Mouse (Mus musculus): ENCODE data around the gene Snx25.
"Not testable (repeated sequence)": the region's sequence is repeated elsewhere in the genome, so short reads cannot be mapped to it uniquely, and the experiment has no call there.

The Snx25 gene

DNA sequence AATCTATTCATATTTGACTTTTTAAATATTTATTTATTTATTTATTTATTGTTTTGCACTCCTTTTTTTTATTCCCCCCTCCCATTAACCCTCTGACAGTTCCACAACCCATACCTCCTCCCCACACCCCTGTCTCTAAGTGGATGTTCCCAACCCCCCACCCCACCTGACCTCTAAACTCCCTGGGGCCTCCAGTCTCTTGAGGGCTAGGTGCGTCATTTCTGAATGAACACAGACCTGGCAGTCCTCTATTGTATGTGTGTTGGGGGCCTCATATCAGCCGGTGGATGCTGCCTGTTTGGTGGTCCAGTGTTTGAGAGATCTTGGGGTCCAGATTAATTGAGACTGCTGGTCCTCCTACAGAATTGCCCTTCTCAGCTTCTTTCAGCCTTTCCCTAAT is 16.4 kb downstream of the Snx25 start:
- peak; percentile 50 to 63 for DNase-seq

DNA sequence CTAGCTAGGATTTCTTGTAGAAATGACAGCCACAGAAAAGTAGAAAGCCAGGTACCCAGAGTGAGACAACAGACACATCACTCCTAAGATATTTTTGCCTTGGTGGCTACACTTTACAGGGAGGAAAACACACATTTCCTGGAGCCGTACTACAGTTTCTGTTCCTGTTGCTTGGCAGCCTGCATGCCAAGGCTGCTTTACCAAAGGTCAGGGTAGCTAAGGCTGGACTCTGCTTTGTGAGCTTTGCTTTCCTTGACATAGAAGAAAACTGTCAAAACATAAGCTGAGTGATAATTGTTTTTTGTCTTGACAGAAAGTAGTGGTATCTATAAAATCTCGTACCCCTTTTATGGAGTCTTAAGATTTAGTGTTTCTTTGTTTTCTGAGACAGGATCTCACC is 21.5 kb downstream of the Snx25 start:
- DNase-seq, result no peak

DNA sequence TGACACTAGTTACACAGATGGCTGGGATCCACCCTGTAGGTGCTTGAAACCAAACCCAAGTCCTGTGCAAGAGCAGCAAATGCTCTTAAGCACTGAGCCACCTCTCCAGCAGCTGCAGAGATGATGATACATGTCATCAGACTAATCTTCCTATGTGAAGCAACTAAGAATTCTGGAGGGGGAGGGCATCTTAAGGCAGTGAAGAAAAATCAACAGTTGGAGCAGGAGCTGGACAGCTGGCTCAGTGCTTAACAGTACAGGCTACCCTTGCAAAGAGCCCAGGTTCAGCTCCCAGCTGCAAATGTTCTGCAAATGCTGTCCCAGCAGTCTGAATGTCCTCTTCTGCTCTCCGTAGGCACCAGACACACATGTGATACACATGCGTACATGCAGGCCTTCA is 29.5 kb downstream of the Snx25 start:
- DNase-seq, result no peak

DNA sequence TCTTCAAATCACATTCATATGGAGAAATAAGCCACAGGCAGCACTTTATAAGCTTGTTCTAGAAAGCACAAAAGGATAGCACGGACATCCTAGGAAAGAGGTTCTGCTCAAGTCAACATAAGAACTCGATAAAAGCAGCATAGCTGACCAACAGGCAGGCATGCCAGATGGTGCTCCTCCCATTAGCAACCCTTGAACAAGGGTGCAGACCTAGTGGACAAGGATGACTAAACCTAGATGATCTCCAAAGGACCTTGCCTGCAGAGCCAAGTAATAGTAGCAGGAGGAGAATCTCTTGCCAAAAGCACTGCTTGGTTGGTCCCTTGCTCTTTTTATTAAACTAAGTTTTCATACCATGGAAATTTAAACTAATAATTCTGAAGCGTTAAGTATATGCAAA is 32.8 kb downstream of the Snx25 start:
- DNase-seq, result no peak

DNA sequence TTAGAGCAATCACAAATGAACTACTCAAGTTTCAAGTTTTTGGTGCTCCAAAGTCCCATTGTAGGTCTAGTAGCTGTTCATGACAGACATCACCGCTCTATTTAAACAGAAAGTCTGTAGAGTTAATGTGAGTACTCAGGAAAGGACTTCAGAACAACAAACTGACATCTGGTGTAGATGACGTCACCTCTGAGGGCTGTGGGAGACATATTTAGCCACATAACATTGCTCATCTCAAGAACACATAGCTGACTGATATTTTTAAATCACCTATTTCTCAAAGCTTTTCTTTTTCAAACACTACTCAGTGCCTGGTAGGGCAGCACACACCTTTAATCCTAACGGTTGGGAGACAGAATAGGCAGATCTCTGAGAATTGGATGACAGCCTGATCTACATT is 34.8 kb downstream of the Snx25 start:
- DNase-seq, result no peak

DNA sequence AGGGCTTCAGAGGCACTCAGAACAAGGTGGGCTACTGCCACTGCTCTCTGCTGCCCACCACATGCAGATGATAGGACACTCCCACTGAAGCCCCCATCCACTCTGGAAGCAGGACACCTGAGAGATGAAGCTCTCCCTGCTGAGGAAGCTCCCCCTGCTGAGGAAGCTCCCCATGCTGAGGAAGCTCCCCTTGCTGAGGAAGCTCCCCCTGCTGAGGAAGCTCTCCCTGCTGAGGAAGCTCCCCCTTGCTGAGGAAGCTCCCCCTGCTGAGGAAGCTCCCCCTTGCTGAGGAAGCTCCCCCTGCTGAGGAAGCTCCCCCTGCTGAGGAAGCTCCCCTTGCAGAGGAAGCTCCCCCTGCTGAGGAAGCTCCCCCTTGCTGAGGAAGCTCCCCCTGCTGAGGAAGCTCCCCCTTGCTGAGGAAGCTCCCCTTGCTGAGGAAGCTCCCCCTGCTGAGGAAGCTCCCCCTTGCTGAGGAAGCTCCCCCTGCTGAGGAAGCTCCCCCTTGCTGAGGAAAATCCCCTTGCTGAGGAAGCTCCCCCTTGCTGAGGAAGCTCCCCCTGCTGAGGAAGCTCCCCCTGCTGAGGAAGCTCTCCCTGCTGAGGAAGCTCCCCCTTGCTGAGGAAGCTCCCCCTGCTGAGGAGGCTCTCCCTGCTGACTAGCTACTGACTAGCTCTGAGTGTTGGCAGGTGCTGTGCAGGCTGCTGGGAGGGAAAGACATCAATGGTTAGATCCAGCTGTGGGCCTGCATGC is 38.4 kb downstream of the Snx25 start:
- DNase-seq, result not testable (repeated sequence)

DNA sequence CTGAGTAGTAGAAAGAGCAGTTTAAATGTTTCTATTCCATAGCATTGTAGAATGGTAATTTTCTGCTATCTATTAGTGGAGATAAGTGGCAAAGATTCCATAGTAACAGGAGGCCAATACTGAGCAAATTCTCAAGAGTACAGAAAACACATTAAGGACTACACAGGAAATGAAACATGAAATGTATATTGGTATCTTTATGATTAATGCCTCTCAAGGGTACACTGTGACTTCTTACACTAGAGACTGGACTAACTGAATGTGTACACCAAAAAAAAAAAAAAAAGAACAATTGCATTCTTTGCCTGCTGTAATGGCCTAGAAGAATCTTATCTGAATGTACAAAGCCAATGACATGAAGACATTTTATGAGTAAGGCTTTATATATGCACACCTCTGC is 44.3 kb downstream of the Snx25 start:
- DNase-seq, result no peak

DNA sequence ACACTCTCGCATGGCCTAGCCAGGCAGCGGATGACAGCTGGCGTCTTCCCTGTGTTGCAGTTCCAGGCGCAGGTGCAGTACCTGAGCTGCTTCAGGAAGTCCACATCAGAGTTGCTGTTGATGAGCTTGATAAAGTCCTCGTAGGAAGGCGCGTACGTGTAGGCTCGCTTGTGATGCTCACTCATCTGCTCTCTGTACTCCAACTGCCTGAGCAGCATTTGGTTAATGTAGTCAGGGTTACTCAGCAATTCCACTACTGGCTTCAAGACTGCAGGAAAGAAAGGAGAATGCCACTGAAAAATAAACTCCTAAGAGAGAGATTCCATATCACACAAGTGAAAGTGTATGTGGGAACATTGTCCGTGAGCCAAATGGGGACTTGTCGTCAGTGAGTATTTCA is 48.5 kb downstream of the Snx25 start:
- no peak for DNase-seq

DNA sequence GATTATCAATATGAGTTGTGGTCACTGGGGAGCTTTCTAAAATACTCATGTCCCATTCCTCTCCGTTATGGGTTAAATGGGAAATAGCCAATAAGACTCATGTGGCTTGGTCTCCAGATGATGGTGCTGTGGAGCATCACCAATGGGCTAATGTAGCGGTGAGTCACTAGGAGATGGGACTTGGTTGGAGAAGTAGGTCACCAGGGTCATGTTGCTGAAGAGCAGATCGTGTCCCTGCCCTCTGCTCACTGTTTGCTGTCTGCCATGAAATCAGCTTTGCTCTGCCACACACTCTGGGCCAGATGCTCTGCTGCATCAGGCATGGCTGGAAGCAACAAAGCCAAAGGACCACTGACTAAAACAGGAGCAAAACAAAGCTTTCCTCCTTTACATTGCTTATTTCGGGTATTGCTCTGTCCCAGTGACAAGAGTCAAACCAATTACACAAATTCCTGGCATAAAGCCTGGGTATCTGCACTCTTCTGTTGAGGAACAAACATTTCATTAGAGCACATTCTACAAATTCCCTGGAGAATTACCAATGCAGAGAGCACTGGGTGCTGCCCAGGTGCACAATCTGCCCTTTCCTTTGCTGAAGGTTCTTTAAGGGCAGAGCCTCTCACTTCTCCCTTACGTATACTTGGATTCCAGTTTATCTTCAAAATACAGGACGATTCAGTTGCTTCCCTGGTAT is 59.1 kb downstream of the Snx25 start:
- DNase-seq, result no peak

DNA sequence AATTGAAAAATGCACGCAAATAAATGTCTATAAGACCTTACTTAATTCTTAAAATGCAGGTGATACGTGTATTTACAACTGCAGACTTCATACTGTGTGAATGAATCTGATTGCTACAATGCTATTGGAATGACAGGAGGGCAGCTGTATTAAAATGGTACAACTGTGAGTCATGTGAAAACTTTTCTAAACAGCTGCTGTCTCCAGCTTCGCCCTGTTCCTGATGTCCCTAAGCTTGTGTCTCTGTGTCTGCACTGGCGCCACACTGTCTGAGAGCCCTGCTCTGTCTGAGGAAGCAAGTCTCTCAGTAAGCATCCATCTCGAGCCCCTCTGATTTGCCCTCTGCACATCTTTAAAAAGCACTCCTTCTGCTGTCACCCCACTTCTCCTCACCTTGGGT is 68.8 kb downstream of the Snx25 start:
- DNase-seq, result no peak

DNA sequence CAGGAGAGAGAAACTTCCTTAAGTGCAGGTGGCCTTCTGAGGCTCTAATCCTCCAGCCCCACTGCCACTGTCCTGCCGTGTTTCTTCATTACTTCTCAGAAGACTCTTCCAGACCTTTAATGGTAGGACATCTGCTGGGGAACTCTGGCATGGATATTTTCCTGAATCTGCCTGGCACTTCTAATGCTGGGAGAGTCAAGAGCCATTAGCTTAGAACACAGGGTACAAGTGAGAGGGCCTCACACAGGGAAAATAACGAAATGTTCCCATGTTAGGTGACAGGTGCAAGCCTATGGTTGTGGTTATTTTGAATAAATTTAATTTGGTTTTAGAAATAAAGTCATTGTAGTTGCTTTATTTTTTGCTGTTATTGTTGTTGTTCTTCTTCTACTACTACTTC is 70.9 kb downstream of the Snx25 start:
- DNase-seq, result no peak

DNA sequence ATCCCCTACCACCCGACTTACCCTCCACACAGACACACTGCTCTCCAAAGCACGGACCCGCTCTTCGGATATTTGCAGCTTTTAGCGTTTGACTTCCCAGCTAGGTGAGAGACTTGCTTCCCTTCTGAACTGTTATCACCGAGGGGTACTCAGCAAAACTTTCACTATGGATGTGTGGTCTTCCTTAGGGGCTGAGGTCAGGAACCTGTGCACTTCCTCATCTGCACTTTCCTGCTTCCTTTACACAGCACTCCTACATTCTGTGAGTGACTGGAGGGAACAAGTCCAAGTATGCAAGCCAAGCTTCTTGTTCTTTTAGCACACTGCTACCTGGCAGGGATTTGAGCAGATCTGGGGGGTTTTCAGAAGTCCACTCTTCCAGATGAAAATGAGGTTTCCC is 73.1 kb downstream of the Snx25 start:
- DNase-seq, result no peak

DNA sequence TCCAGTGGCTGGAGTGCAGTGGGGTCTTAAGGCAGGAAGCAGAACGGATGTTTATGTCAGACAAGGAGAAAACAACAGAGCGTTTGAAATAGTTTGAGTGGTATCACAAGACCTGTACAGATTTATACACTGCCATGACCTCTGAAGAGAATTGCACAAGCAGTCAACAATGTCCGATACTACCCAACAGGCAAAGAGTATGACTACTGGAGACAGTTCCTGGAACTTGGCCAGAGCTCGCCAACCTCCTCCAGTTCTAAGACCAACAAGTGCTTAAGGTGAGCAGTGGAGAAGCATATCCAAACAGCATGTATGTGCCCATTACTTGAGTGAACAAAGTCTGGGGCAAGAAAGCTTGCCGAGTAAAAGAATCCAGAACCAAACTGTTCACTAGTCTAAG is 76.7 kb downstream of the Snx25 start:
- no peak for DNase-seq

DNA sequence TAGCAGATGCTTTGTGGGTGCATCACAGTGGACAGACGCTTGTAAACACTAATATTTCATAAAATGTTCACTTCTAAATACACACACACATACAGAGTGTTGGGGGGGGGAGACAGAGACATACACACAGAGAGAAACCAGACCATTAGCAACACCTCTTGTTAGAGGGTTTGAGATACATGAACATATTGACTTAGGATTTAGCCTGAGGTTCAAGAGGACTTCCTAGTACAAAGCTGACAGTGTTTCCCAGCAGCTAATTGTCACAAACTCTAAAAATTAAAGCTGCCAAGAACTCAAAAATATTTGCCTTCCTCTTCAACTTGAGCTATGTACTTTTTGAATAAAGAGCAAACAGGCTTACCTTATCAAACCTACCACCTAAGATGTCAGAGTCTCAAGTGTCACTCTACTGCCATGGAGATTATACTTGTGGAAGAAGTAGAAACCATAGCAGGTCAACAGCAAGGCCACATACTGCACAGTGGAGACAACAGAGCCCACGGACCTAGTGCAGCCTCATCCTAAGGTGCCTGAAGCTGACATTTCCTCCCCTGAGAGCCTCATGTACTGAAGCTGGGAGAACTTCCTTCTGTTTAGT is 78.3 kb downstream of the Snx25 start:
- DNase-seq, result no peak

DNA sequence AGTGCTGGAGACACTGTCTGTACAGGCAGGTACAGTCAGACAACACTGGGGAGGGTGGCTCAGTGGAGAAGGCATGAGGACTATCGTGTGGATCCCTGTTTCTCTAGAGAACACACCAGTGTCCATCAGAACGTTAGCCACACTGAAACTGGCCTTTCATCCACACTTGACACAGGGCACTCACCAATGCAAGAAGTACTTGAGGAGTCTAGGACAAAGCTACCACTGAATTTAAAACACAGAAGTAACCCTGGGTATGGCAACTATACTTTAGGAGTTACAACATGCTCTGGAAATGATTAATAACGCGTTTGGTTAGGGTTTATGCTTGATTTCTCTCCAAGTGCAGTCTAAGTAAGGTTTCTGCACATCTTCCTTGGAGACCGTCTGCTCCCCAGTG is 79.2 kb downstream of the Snx25 start:
- no peak for DNase-seq

DNA sequence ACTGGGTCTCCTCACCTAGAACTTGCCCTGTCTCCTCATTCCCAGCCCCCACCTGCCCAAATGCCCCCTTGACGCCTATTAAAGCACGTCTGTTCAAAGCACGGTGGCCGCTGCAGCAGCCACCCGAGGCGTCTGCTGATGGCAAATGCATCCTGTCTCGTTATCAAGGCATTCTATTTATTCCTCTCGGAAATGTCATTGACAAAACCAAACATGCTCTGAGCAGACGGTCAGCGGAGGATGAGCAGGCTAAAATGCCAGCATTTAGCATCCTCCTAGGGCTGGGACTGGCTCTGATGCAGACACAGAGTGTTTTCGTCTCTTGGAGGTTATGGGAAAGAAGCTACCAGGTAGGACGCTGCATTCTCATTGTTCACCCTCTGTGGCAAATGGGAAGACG is 111.7 kb downstream of the Snx25 start:
- DNase-seq, result no peak

DNA sequence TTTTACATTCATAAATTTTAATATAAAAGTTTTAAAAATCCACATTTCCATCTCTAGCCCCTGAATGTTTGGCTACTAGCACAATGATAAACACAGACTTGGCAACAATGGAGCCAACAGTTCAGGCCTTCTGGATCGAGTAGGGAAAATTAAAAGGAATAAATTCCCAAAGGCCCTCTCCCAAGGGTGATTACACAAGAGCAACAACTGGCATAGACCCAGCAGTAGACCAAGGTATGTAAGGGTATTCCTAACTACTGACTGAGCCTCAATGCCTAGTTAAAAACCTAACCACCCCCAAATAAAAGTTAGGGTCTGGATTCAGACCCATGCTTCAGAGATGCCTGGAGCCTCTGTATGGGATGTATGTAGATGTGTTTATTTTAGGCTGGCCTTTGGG is 112.3 kb downstream of the Snx25 start:
- DNase-seq, result no peak

DNA sequence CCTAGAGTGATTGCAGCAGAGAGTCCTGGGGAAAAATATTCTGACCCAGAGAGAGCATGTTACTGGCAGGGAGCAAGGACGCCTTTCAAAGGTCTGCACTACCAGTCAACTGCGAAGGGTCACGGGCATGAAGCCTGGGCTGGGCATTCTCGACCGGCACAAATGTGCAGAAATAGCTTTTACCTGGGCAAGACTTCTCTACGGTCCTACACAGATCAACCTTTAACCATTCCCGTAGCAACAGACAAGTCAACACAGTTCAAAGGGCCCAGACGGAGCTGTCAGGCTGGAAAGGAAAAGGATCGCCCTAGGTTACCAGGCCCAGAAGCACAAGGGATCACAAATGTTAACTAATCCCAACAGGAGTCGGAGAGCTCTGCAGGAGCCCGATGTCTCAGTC is 115.7 kb downstream of the Snx25 start:
- no peak for DNase-seq

DNA sequence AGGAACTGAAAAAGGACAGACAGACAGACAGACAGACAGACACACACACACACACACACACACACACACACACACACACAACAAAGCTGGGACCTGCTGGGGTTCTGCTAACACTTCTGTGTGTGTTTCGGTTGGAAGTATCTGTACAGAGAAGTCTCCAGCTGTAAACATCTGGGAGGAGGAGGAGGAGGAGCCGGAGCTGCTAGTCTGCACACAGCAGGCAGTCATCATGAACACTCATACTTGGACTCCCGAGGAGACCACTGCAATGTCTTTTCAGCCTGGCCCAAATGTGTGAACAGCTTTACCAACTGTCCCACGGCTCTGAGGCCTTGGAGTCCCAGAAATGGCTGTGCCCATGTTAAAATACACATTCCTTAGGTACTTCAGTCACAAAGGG is 127.6 kb downstream of the Snx25 start:
- DNase-seq, result no peak

DNA sequence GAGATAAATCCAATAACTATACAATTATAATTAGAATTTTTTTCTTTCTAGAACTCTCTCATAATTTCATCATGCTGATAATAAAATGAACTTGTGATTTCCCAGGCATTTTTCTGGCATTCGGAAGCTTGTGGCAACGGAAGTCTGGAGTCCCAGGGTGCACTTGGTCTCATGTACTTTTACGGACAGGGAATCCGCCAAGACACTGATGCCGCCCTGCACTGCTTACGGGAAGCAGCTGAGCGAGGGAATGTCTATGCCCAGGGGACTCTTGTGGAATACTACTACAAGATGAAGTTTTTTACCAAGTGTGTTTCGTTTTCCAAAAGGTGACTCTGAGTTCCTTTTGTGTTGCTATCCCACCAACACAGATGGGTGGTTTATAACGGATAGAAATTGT is 129.2 kb downstream of the Snx25 start:
- no peak for DNase-seq

DNA sequence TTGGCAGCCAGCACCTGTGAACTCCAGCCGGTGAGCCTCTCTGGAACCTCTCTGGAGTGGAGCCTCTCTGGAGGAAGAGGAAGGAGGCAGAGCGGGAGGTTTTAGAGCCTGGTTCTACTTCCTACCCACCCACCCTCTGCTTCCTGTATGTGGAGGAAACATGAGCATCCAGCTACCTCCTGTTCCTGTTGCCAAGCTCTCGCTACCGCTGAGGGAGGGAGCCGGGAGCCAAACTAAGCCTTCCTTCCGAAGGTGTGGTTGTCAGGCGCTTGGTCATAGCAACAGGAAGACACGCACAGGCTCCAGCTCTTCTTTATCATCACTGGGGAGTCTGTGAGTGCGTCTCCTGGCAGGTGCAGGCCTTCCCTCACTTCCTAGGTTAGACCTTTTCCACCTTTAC is 129.8 kb downstream of the Snx25 start:
- DNase-seq, result no peak

DNA sequence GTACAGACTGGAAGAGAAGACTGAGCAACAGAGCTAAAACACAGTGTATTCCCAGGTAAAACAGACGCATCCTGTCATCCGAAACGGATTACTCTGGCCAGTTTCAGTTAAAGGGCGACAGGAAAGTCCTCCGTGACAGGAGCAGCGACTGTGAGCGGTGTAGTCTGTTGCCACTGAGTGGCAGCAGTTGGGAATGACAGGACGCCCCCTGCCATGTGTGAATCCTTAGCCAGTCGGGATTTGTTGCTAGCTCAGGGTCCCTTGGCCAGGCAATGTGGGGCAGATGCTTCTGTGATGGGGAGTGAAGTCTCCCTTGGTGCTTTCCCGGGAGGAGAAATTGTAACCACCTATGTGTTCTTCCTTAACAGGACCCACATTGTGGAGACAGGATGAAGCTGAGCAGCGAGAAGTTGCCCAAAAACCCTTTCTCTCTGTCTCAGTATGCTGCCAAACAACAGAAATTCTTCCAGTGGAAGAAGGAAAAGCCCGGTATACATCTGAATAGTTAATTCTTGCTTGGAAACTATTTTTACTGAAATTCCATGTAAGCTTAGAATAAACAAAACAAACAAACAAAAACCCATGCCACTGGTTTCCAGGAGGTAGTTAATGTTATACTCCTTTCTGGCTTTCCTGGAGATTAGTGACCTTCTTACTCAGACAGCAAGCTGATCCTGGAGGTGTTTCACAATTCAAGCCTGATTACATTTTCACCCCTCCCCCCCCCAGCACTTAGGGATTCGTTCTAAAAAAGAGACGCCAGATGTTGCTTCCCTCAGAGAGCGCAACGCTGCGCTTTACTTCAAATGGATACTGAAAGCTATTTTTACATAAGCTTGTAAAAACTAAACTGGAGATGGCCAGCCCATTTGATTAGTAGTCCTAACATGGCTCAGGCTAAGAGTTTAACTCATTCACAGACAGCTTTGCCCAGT is 140.9 kb downstream of the Snx25 start:
- no peak for DNase-seq

DNA sequence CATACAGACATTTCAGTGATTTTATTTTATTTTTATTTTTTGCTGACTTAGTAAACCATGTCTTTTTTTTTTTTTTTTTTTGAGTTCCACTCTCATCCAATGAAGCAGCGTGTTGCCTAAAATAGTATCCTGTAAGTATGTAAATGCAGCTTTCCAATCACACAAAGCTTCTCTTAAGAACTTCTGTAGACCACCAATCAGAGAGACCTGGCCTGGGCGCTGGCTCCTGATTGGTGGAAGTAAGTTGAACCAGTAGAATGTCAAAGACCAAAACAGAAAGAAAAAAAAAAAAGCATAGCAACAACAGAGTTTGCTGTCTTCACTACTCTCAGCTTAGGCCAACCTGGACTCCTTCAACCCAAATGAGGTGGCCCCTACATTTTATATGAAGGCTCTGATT is 141.7 kb downstream of the Snx25 start:
- no peak for DNase-seq

Measured in B cell, adult 2 months (primary cell).